Mouse (Mus musculus) splenic B cell, adult 2 months (primary cell): Measurements from ENCODE around the gene Sycp2.

Experiments
- DNase-seq: peaks from one replicate; pipeline ENCODE4 v3.0.0-alpha.2; 2011; ENCODE audit warnings: low read depth, low spot score
- H3K27me3 ChIP-seq: 2 replicates; pipeline ENCODE4 v1.6.1; 2012; ENCODE audit warnings: mild to moderate bottlenecking, low read length, moderate library complexity, mixed read lengths; ENCODE audit not compliant: control insufficient read depth, poor library complexity, insufficient read depth, severe bottlenecking
- H3K36me3 ChIP-seq: 2 replicates; pipeline ENCODE4 v1.6.1; 2012; ENCODE audit warnings: mild to moderate bottlenecking, low read length, moderate library complexity, mixed read lengths; ENCODE audit not compliant: control insufficient read depth, poor library complexity, insufficient read depth, severe bottlenecking

Gene Sycp2

DNA sequence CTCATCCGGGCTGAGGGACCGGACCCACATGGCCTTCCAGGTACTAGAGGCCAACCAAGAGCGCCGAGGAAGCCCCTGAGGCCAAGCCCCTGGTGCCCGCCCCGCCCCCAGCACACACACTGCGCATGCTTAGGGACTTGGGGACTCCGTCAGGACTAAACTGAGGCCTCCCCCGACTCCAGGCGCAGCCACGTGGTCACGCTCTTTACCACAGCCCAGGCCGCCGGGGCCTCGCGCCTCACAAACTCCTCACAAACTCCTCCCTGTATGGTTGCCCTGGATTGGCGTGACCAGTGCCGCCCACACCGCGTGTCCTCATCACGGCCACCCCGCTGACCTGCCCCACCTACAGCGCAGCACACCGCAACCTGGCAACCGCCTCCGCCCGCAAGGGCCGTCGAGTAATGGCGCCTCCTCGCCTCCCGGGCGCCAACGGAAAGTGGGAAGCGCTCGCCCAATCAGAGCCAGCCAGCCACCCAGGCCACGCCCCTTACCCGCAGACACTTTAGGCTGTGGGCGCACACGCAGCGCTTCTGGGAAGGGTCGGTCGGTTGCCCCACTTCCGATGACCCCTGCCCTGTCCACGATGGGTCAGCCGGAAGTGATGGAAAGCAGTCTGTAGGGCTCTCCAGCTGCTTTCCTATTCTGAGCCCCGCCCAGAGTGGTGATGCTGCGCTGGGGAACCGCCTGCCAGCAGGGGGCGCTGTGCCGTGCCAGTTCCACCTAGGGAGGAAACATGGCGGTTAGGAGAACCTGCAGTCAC lies at the start of gene Sycp2:
Gene Sycp2, minus strand, starts transcription at position 633 of the 763 bp plus-strand sequence.
- Histone ChIP-seq H3K27me3 (no peaks in the 10 kb centered on the region), H3K36me3 (no peaks in the 10 kb centered on the region)
- DNase-seq: no peak

DNA sequence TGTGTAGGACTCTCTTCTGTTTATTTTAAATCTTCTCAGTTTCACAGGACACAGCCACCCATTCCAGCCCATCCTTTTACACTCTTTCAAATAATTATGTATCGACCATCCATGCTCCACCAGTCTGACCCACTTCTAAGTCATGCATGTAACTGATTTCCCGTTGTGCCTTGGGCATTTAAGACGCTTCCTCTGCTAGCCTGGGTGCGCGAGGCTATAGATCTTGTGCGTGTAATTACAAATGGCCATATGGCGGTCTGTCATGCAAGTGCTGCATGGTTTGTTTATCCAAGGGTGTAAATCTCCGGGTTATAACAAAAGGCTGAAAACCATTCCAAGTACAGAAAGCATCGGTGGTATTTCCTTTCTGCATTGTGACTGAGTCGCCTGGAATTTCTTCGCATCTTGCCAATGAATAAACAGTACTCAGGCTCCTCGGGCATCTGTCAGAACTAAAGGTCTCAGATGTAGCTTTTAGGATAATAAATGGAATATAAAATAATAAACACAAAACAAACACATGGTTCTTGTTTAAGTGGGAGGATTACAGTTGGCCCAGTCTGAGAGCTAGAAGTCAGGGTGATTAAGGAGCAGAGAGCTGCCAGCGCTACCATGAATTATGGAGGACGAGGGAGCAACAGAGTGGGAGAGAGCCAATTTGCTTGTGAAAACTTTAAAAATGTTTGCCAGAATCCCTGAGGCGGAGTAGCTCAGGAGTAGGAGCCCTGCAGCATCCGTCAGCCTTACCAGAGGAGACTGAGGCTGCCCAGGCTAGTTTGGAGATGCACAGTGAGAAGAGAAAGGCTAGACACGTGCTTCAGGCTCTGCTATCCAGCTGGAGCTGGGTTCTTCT lies 47.4 kb upstream of the Sycp2 start:
- no peak for DNase-seq
- no peaks in the 10 kb centered on the region for H3K36me3 ChIP-seq
- H3K27me3 ChIP-seq: no peaks in the 10 kb centered on the region

DNA sequence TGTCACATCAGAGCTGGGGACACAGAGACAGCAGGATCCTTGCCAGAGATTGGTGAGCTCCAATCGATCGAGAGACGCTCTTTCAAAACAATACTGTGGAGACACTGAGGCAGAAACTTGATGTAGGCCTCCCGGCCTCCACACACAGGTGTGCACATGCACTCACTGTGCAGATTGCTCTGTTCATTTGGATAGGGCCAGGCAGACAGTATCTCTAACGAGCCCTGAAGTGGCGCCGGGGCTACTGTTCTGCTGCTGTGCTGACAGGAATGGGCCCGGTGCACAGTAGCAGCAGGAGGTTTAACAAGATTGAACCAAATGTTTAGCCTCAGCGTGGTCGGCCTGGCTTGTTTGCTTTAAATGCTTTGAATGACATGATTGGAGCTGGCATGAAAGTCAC lies 43.5 kb upstream of the Sycp2 start:
- Histone ChIP-seq H3K36me3 (no peaks in the 10 kb centered on the region), H3K27me3 (no peaks in the 10 kb centered on the region)
- DNase-seq: no peak

GRCm38 (mm10) chr2:178450236-178450635 lies 42.8 kb upstream of the Sycp2 start:
- Histone ChIP-seq H3K36me3 (no peaks in the 10 kb centered on the region), H3K27me3 (no peaks in the 10 kb centered on the region)
- DNase-seq: no peak

DNA sequence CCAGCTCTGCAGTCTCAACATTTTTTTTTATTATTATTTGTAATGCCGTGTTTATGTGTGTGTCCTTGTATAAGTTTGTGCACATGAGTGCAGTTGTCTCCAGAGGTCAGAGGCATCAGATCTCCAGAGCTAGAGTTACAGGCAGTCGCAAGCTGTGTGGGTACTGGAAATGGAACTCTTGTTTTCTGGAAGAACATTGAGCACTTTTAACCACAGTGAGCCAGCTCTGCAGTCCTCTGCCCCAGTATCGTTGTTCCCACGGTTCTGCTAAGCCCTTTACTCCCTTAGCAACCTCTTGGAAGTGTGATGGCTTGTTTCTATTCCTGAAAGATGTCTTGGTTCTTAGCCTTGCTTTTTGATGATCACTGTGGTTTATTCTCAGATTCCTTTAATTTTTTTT lies 41.9 kb upstream of the Sycp2 start:
- Histone ChIP-seq H3K36me3 (no peaks in the 10 kb centered on the region), H3K27me3 (no peaks in the 10 kb centered on the region)
- DNase-seq: no peak

DNA sequence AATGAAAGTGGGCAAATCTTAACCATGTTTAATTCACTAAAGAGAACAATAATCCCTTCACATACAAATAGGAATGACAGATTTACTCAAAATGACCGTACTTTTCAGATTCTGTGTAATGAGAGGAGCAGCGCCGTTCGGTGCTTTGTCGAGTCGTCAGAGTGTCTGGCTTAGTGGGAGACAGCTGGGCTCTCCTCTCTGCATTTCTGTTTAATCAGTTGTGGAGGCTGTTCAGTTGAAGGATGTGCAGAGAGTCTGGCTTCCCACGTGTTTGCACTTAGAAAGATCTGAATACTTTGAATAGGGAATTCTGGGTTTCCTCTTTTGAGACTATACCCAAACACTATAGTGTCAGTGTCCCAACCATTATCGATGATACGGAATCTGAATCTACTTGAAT lies 29.8 kb upstream of the Sycp2 start:
- DNase-seq: no peak
- Histone ChIP-seq H3K36me3 (no peaks in the 10 kb centered on the region), H3K27me3 (no peaks in the 10 kb centered on the region)

DNA sequence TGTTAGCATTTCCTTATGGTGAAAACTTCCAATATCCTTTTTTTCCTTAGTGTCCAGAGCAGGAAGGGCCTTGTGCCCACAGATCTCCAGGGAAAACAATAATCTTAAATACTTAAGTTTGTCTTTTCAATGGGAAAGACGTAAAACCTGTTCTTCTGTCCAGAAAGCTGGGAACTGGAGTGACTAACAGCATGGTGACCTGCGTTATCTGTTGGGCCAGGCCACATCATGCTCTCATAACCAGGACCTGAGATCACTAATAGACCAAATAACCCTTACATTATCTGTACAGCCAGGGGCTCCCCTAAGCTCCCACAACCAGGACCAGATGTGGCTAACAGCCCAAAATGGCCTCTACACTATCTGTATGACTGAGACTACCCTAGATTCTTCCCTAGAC lies 26.4 kb upstream of the Sycp2 start:
- Histone ChIP-seq H3K27me3 (no peaks in the 10 kb centered on the region), H3K36me3 (no peaks in the 10 kb centered on the region)
- DNase-seq: no peak

GRCm38 (mm10) chr2:178433495-178433894 lies 26.0 kb upstream of the Sycp2 start:
- Histone ChIP-seq H3K27me3 (no peaks in the 10 kb centered on the region), H3K36me3 (no peaks in the 10 kb centered on the region)
- no peak for DNase-seq

DNA sequence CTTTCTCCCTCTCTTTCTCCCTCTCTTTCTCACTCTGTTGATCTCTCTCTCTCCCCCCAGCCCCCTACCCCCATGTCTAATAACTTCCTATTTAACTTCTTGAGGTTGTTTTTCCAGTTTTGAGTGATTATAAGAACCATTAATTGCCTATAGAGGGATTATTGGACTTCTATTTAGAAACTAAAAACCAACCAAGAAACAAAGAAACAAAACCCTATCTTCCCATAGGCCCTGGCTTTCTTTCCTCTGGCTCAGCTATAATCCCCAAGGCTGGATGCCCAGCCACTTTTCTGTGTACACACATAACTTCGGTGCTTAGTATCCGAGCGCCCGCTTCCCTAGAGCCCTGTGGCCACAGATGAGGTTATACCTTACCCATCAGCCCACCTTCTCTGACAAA lies 22.7 kb upstream of the Sycp2 start, which contains the start of gene Cdh26:
Gene Cdh26, plus strand, starts transcription at position 301 of the 400 bp plus-strand sequence.
- DNase-seq: no peak
- H3K27me3 ChIP-seq: no peaks in the 10 kb centered on the region
- H3K36me3 ChIP-seq: no peaks in the 10 kb centered on the region

DNA sequence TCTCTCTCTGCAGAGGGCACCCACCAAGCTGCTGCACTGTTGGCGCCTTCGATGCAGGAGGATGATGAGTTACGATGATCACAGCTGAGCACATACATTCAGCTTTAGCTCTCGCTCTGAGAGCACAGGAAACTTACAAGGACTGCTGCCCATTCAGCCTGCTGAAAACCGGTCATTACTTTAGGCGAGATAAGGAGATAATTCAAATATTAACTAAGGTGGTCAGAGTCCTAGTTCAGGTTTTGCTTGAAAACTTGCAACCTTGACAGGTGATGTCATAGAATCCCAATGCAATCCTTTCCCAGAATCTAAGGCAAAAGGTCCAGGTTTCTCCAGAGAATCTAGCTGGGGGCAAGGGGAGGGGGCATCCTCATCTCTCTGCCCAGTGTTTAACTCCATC lies 21.9 kb upstream of the Sycp2 start:
- no peaks in the 10 kb centered on the region for H3K27me3 ChIP-seq
- no peak for DNase-seq

DNA sequence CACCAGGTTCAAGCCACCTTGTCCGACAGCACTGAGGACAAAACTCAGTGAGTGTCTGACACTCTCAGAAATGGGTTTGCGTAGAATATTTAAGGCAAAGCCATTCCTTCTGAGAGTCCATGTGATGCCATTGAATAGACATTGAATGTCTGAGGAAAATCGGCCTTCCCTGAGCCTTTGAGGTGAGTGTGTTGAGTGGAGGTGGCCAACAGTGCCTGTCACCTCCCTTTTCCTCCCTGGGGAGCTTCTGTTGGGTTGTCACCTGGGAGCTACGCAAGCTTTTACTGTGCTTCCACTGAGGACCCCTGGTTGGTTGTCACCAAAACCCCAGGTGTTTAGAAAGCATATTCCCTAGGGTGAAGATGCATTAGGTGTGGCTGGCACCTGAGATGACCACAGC lies 21.2 kb upstream of the Sycp2 start:
- H3K27me3 ChIP-seq: no peaks in the 10 kb centered on the region
- no peaks in the 10 kb centered on the region for H3K36me3 ChIP-seq
- DNase-seq: no peak

More for the DNA sequence above, 21.9 kb upstream of the Sycp2 start:
- H3K36me3 ChIP-seq: no peaks in the 10 kb centered on the region

- DNase-seq: no peak
- Histone ChIP-seq H3K27me3 (no peaks in the 10 kb centered on the region), H3K36me3 (no peaks in the 10 kb centered on the region)
These were observed 20.7 kb upstream of the Sycp2 start for GRCm38 (mm10) chr2:178428183-178428582.

DNA sequence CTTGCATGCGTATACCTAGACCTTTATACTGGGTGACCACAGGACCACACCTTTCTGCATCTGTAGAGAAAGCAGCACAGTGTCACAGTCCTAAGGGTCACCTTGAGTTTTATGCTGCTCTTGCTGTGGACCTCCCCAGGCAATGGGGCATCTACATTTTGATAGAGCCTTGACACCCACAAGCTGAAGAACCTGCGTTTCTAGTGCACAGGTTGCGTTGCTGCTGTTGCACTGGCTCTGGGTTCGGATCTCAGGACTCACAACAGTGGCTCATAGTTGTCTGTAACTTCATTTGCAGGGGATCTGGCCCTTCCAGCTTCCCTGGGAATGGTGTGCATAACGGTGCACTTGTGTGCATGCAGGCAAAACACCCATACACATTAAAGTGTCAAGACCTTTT lies 19.7 kb upstream of the Sycp2 start:
- no peak for DNase-seq
- H3K27me3 ChIP-seq: no peaks in the 10 kb centered on the region
- H3K36me3 ChIP-seq: no peaks in the 10 kb centered on the region

- Histone ChIP-seq H3K27me3 (no peaks in the 10 kb centered on the region), H3K36me3 (no peaks in the 10 kb centered on the region)
- DNase-seq: peak; percentile 24
These were observed 18.7 kb upstream of the Sycp2 start for GRCm38 (mm10) chr2:178426229-178426628.

DNA sequence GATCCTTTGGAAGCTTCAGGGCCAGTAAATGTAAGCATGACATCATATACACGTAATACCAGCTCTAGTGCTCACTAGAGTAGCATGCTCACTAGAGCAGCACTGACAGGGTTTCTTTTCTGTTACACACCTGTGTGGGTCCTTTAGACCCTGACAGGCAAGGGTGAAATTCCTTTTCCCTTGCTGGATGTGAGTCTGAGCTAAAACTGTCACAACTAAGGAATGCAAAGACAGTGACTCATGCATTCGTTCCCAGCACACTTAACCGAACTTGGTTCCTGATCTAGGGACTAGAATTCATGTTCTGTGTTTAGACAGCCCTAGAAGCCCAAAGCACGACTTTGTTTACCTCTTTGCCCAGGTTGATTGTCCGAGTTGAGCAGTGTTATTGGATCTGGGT lies 15.7 kb upstream of the Sycp2 start:
- Histone ChIP-seq H3K36me3 (no peaks in the 10 kb centered on the region), H3K27me3 (no peaks in the 10 kb centered on the region)
- no peak for DNase-seq
